Mouse (Mus musculus) myocyte (in vitro differentiated cells): ENCODE measurements around the gene Odf4. TPM values are rescaled to one million over a fixed set of nuclear protein-coding genes. Genes with fewer than 3 reads are reported as not detected.

Experiments
- H3K27me3 ChIP-seq: one replicate; pipeline ENCODE4 v1.6.1; 2011; ENCODE audit not compliant: control insufficient read depth, insufficient read depth, insufficient read length
- H3K36me3 ChIP-seq: one replicate; pipeline ENCODE4 v1.6.1; 2011; ENCODE audit not compliant: control insufficient read depth, insufficient read depth
- H3K4me2 ChIP-seq: one replicate; pipeline ENCODE4 v1.6.1; 2011; ENCODE audit warnings: low read depth, control low read depth
- H3K4me3 ChIP-seq: one replicate; pipeline ENCODE4 v1.5.1; 2011; ENCODE audit warnings: mild to moderate bottlenecking, control low read depth, moderate library complexity
- H3K79me2 ChIP-seq: one replicate; pipeline ENCODE4 v1.6.1; 2011; ENCODE audit not compliant: control insufficient read depth, insufficient read depth
- H3ac ChIP-seq: one replicate; pipeline ENCODE4 v1.6.1; 2011; ENCODE audit not compliant: control insufficient read depth, insufficient read length
- CEBPB ChIP-seq: IDR thresholded peaks from 2 replicates; pipeline ENCODE4 v1.6.1; 2011; ENCODE audit warnings: mild to moderate bottlenecking, moderate library complexity; ENCODE audit not compliant: poor library complexity, insufficient read depth, severe bottlenecking
- E2F4 ChIP-seq: IDR thresholded peaks from one replicate; pipeline ENCODE4 v1.6.1; 2011; ENCODE audit warnings: mild to moderate bottlenecking, control low read depth, moderate library complexity; ENCODE audit not compliant: insufficient read depth
- MAX ChIP-seq: IDR thresholded peaks from one replicate; pipeline ENCODE4 v1.6.1; 2011; ENCODE audit warnings: low read depth, mild to moderate bottlenecking, control low read depth
- MYOD1 ChIP-seq, 3 experiments: IDR thresholded peaks; one replicate each; pipeline ENCODE4 v1.6.1; 2011; ENCODE audit warnings: control low read depth in 2 of 3, low read depth in 2 of 3, mild to moderate bottlenecking in 2 of 3, moderate library complexity in 1 of 3; ENCODE audit not compliant: insufficient read length in 2 of 3, control insufficient read depth in 1 of 3
- MYOG ChIP-seq, 3 experiments: IDR thresholded peaks; one replicate each; pipeline ENCODE4 v1.6.1; 2011; ENCODE audit warnings: control low read depth in 2 of 3, low read depth in 2 of 3, mild to moderate bottlenecking in 2 of 3; ENCODE audit not compliant: insufficient read length in 2 of 3, control insufficient read depth in 1 of 3, insufficient read depth in 1 of 3
- POLR2A ChIP-seq: IDR thresholded peaks from one replicate; pipeline ENCODE4 v1.6.1; 2011; ENCODE audit warnings: low read depth, mild to moderate bottlenecking, control low read depth, moderate library complexity; ENCODE audit not compliant: insufficient read length
- POLR2AphosphoS2 ChIP-seq: IDR thresholded peaks from one replicate; pipeline ENCODE4 v1.6.1; 2011; ENCODE audit warnings: low read depth, control low read depth; ENCODE audit not compliant: insufficient read length
- REST ChIP-seq: IDR thresholded peaks from one replicate; pipeline ENCODE4 v1.6.1; 2011; ENCODE audit warnings: mild to moderate bottlenecking, control low read depth, moderate library complexity; ENCODE audit not compliant: insufficient read depth, insufficient read length
- SRF ChIP-seq: IDR thresholded peaks from one replicate; pipeline ENCODE4 v1.6.1; 2011; ENCODE audit warnings: low read depth; ENCODE audit not compliant: control insufficient read depth, insufficient read length
- TCF12 ChIP-seq: IDR thresholded peaks from one replicate; pipeline ENCODE4 v1.6.1; 2011; ENCODE audit warnings: mild to moderate bottlenecking, control low read depth; ENCODE audit not compliant: poor library complexity, insufficient read depth, severe bottlenecking
- TCF3 ChIP-seq: IDR thresholded peaks from one replicate; pipeline ENCODE4 v1.6.1; 2011; ENCODE audit warnings: low read depth, control low read depth; ENCODE audit not compliant: insufficient read length
- USF1 ChIP-seq: IDR thresholded peaks from one replicate; pipeline ENCODE4 v1.6.1; 2011; ENCODE audit warnings: low read depth, mild to moderate bottlenecking, control low read depth, moderate library complexity
- polyA plus RNA-seq: library from polyadenylated mRNA; unstranded; fragments of >200 nt; fragmentation: generic; extraction: Trizol; gene quantifications from one replicate; pipeline ENCODE4 v1.2.1, GENCODE M21; 2012; ENCODE audit warnings: missing spikeins

The Odf4 gene
- polyA plus RNA-seq, 1 experiment = not detected

DNA sequence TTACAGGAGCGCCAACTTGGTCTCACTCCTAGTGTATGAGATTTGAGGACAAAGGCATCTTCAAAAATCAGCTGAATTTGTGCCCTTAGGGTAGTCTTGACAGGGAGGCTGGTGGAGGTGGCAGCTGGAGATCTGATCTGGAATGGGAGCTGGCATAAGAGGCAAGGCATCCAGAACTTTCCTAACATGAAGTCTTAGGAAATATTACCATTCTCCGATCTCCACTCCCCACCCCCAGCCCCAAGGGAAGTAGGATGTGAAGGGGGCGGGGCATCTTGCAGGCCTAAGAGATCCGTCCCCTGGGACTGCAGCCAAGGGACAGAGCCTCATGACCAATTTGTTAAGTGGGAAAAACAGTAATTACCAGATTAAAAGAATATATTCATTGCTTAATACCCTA lies 43.4 kb upstream of the Odf4 start:
- H3ac ChIP-seq = no peak overlapping the region
- no peak for TF ChIP-seq POLR2A
- H3K36me3 ChIP-seq = no peaks in the 10 kb centered on the region

DNA sequence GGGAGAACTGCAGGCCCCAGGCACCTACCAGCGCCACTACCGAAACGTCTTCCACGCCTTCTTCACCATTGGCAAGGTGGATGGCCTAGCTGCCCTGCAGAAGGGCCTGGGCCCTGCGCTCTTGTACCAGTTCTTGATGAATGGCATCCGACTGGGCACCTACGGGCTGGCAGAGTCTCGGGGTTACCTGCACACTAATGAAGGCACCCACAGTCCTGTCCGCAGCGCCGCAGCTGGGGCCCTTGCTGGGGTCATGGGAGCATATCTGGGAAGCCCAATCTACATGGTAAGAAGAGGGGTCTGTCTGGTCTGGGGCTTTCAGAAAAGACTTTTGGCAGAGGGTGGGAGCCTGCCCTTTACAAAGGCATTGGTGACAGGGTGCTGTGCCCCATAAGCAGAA lies 41.9 kb upstream of the Odf4 start:
- H3K36me3 ChIP-seq = no peaks in the 10 kb centered on the region
- H3K4me3 ChIP-seq = peak overlapping the region; percentile 31
- H3K4me2 ChIP-seq = peak overlapping the region; percentile 83
- H3K79me2 ChIP-seq = no peaks in the 10 kb centered on the region
- H3ac ChIP-seq = no peak overlapping the region
- no peaks in the 10 kb centered on the region for H3K27me3 ChIP-seq
- TF ChIP-seq REST = no peak
- TF ChIP-seq MAX = no peak
- no peak for TF ChIP-seq E2F4
- no peak for TF ChIP-seq TCF12
- no peak for TF ChIP-seq SRF
- no peak for TF ChIP-seq USF1
- TF ChIP-seq POLR2AphosphoS2 = no peak
- TF ChIP-seq POLR2A = no peak
- TF ChIP-seq MYOG (IDR thresholded peaks at IDR 0.05; ENCODE audit: control insufficient read depth in 1 of 3, insufficient read depth in 1 of 3, insufficient read length in 2 of 3, low read depth in 2 of 3) = no peak
- TF ChIP-seq MYOD1 (IDR thresholded peaks at IDR 0.05; ENCODE audit: control insufficient read depth in 1 of 3, insufficient read length in 2 of 3, low read depth in 2 of 3) = no peak
- no peak for TF ChIP-seq TCF3
- TF ChIP-seq CEBPB = no peak

More for the DNA sequence above, 43.4 kb upstream of the Odf4 start:
- Histone ChIP-seq H3K4me3 (no peak overlapping the region), H3K4me2 (no peak overlapping the region), H3K27me3 (no peaks in the 10 kb centered on the region), H3K79me2 (no peaks in the 10 kb centered on the region)

DNA sequence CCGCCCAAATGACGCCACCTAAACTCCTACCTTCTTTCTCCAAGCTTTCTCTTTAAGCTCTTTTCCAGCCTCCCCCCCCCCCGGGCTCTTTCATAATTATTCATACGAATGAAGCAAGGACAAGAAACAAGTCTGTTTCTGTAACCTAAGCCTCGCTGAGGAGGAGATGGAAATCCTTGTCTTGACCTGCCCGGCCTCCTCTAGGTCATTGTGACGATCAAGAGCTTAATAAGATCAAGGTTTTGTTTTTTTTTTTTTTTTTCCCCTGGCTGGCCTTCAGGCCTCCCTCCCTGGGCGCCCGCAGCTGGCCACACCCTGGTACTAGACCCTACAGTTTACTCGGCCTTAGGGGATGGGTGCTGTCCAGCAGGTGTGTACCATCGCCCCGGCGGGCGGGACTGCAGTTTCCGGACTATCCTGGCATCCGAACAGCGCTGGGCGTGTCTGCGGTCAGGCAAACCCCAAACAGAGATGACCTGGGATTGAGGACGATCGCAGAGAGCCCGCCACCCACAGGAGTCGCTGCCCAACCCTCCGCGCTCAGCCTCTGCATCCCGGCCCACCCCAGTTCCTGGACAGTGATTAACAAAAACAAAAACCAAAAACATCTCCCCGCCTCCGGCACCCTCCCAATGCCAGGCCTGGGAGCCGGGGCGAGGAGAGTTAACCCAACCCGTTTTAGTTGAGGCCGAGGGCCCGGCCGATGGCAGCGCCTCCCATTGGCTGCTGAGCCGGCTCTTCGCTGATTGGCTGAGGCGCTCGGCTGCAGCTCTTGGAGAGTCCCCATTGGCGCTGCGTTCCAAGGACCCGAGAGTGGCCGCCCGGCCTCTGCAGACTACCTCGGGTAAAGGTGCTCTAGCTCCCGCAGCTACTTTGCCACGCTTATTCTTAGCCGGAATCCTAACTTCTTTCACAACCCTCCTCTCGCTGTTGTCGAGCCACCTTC lies 40.7 kb upstream of the Odf4 start, which contains the start of gene Slc25a35:
TSS of gene Slc25a35 (plus strand) at position 795 of the 946 bp plus-strand sequence.
- Histone ChIP-seq H3K79me2 (no peaks in the 10 kb centered on the region), H3K27me3 (no peaks in the 10 kb centered on the region), H3ac (no peak within 1 kb of the TSS), H3K4me3 (peak within 1 kb of the TSS; percentile 31), H3K36me3 (no peaks in the 10 kb centered on the region), H3K4me2 (peak within 1 kb of the TSS; percentile 83)
- TF ChIP-seq REST = peak; percentile 25
- TF ChIP-seq CEBPB = no peak
- TF ChIP-seq MAX = no peak
- peak; percentile 35 for TF ChIP-seq POLR2A
- peak in 2 of 3 experiments; percentile 19 to 75 for TF ChIP-seq MYOD1 (IDR thresholded peaks at IDR 0.05; ENCODE audit: control insufficient read depth in 1 of 3, insufficient read length in 2 of 3, low read depth in 2 of 3)
- no peak for TF ChIP-seq E2F4
- TF ChIP-seq TCF3 = no peak
- TF ChIP-seq POLR2AphosphoS2 = peak; percentile 25
- TF ChIP-seq TCF12 = no peak
- peak in 2 of 3 experiments; percentile 21 to 71 for TF ChIP-seq MYOG (IDR thresholded peaks at IDR 0.05; ENCODE audit: control insufficient read depth in 1 of 3, insufficient read depth in 1 of 3, insufficient read length in 2 of 3, low read depth in 2 of 3)
- no peak for TF ChIP-seq USF1
- TF ChIP-seq SRF = no peak

DNA sequence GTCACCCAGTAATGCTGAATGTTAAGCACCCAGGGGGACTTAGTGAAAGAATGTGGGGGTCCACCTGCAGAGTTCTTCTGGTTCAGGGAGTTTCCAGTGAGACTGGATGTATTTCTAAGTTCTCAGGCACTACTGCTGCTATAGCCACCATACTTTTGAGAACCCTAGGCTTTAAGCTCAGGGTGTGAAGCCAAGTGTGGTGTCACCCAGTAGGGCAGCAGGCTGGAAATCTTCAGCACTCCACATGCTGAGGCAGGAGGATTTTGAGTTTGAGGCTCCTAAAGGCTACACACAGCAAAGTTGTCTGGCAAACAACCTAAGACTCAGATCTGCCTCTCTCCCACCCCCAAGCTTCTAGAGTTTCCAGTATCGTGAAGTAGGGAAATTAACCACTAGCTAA lies 39.7 kb upstream of the Odf4 start:
- H3K4me2 ChIP-seq = peak overlapping the region; percentile 83
- H3ac ChIP-seq = no peak overlapping the region
- peak overlapping the region; percentile 31 for H3K4me3 ChIP-seq
- no peak for TF ChIP-seq TCF12
- TF ChIP-seq SRF = no peak
- TF ChIP-seq REST = no peak
- TF ChIP-seq MYOG (IDR thresholded peaks at IDR 0.05; ENCODE audit: control insufficient read depth in 1 of 3, insufficient read depth in 1 of 3, insufficient read length in 2 of 3, low read depth in 2 of 3) = no peak
- TF ChIP-seq E2F4 = no peak
- TF ChIP-seq MAX = no peak
- no peak for TF ChIP-seq POLR2A
- no peak for TF ChIP-seq USF1
- TF ChIP-seq POLR2AphosphoS2 = no peak
- TF ChIP-seq TCF3 = no peak
- TF ChIP-seq MYOD1 (IDR thresholded peaks at IDR 0.05; ENCODE audit: control insufficient read depth in 1 of 3, insufficient read length in 2 of 3, low read depth in 2 of 3) = no peak
- TF ChIP-seq CEBPB = no peak
- no peaks in the 10 kb centered on the region for H3K36me3 ChIP-seq
- H3K79me2 ChIP-seq = no peaks in the 10 kb centered on the region
- H3K27me3 ChIP-seq = no peaks in the 10 kb centered on the region

DNA sequence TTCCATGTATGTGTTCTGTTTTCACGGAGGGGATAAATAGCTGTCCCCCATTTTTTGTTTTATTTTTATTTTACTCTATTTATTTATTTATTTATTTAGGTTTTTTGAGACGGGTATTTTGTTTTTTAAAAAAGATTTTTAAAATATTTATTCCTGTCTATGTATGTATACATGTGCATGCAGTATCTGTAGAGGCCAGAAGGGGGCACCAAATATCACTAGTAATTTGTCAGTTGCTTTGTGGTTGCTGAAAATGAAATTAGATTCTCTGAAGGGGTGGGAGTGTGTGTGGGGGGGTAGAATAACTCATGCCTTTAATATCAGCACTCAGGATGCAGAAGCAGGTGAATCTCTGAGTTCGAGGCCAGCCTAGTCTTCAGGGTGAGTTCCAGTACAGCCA lies 39.0 kb upstream of the Odf4 start:
- Histone ChIP-seq H3K36me3 (no peaks in the 10 kb centered on the region), H3K4me2 (no peak overlapping the region), H3K27me3 (no peaks in the 10 kb centered on the region), H3ac (no peak overlapping the region), H3K79me2 (no peaks in the 10 kb centered on the region), H3K4me3 (no peak overlapping the region)
- TF ChIP-seq MYOD1 (IDR thresholded peaks at IDR 0.05; ENCODE audit: control insufficient read depth in 1 of 3, insufficient read length in 2 of 3, low read depth in 2 of 3) (no peak), MYOG (IDR thresholded peaks at IDR 0.05; ENCODE audit: control insufficient read depth in 1 of 3, insufficient read depth in 1 of 3, insufficient read length in 2 of 3, low read depth in 2 of 3) (no peak), MAX (no peak), E2F4 (no peak), REST (no peak), TCF12 (no peak), USF1 (no peak), POLR2A (no peak), CEBPB (no peak), TCF3 (no peak), SRF (no peak), POLR2AphosphoS2 (no peak)
